Mouse (Mus musculus) midbrain, embryonic 12.5 days (tissue): Measurements from ENCODE around the gene Endod1. TPM values are rescaled to one million over a fixed set of nuclear protein-coding genes. Genes with fewer than 3 reads are reported as not detected.

Experiments
- ATAC-seq: fragments of 200-750 bp; cut with Nextera tagmentation; 2 replicates; pipeline ENCODE4 v1.8.0; 2017; ENCODE audit warnings: low read depth, moderate TSS enrichment, moderate library complexity; ENCODE audit not compliant: low FRiP score
- H3K27ac ChIP-seq: fragments of 300-500 bp; sonication (generic); replicated peaks from 2 replicates; pipeline ENCODE4 v1.5.1; 2016; ENCODE audit warnings: mild to moderate bottlenecking
- H3K27me3 ChIP-seq: fragments of 300-500 bp; sonication (generic); 2 replicates; pipeline ENCODE4 v1.6.1; 2016; ENCODE audit warnings: mild to moderate bottlenecking
- H3K36me3 ChIP-seq: fragments of 300-500 bp; sonication (generic); 2 replicates; pipeline ENCODE4 v1.6.1; 2016
- H3K4me1 ChIP-seq: fragments of 300-500 bp; sonication (generic); 2 replicates; pipeline ENCODE4 v1.6.1; 2016
- H3K4me2 ChIP-seq: fragments of 300-500 bp; sonication (generic); replicated peaks from 2 replicates; pipeline ENCODE4 v1.6.1; 2016; ENCODE audit warnings: mild to moderate bottlenecking, moderate library complexity
- H3K4me3 ChIP-seq: fragments of 300-500 bp; sonication (generic); 2 replicates; pipeline ENCODE4 v1.5.1; 2016; ENCODE audit warnings: mild to moderate bottlenecking
- H3K9ac ChIP-seq: fragments of 300-500 bp; sonication (generic); replicated peaks from 2 replicates; pipeline ENCODE4 v1.6.1; 2016; ENCODE audit warnings: mild to moderate bottlenecking, moderate library complexity
- H3K9me3 ChIP-seq: fragments of 300-500 bp; sonication (generic); 2 replicates; pipeline ENCODE4 v1.6.1; 2016; ENCODE audit warnings: mild to moderate bottlenecking
- WGBS: fragments of 180-500 bp; shearing (Covaris S2); methylation state at CpG from one replicate; pipeline ENCODE4 v1.1.7; 2016; 5-methylcytosine and 5-hydroxymethylcytosine counted together
- polyA plus RNA-seq: library from polyadenylated mRNA; unstranded; fragments of >200 nt; fragmentation: Nextera tagmentation; extraction: Ambion mirVana; gene quantifications from 2 replicates; pipeline ENCODE4 v1.2.1, GENCODE M21; 2016

The Endod1 gene
- polyA plus RNA-seq, 1 experiment from 2014 or later: 10.3 TPM

DNA sequence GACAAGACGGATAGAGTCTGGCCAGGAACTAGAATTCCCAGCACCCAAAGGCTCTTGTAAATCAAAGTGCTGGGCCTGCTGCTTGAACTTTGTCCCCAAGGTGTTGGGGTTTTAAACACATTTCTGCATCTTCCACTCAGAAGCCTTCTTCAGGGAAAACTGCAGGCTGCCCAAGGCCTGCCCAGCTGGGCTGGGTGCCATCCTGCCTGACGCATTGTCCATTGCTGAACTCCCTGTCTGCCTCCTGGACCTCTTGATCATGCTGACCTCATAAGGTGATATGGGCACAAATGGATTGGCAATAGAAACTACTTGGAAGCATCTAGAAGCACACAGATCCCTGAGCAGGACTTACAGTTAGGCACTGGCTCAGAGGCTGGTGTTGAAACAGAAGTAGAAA lies 3.2 kb downstream of the Endod1 start:
- Histone ChIP-seq H3K4me3 (no peak overlapping the region), H3K4me2 (no peak overlapping the region), H3K9me3 (no peaks in the 10 kb centered on the region), H3K9ac (no peak overlapping the region), H3K4me1 (peaks cover 16% of the 10 kb centered on the region), H3K27me3 (peaks cover 18% of the 10 kb centered on the region), H3K36me3 (no peaks in the 10 kb centered on the region), H3K27ac (no peak overlapping the region)
- WGBS: 89% methylated on average over 2 of the region's 2 CpGs
- ATAC-seq: no peak

DNA sequence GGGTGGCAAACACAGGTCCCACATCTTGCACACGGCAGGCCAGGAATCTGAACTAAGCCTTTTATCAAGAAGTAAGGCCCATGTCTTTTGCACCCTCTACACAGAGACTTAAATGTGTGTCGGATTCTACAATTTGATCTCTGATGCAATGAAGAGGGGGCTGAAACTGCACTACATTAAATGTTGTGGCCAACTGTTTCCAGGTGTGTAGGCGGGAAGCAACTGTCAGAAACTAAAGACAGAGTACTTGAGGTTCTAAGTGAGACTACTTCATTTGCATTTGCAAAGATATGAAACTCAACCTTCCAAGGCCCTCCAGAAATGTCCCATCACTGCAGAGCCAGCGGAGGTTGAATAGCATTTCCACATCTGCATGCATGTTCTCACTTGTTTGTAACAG lies 5.2 kb downstream of the Endod1 start:
- Histone ChIP-seq H3K9me3 (no peaks in the 10 kb centered on the region), H3K36me3 (no peaks in the 10 kb centered on the region), H3K27ac (no peak overlapping the region), H3K9ac (no peak overlapping the region), H3K4me2 (no peak overlapping the region), H3K4me3 (no peak overlapping the region), H3K27me3 (peaks cover 18% of the 10 kb centered on the region), H3K4me1 (peaks cover 9% of the 10 kb centered on the region; the same call in 1 of the 2 replicates)
- 90% methylated on average over 4 of the region's 4 CpGs for WGBS
- no peak for ATAC-seq

DNA sequence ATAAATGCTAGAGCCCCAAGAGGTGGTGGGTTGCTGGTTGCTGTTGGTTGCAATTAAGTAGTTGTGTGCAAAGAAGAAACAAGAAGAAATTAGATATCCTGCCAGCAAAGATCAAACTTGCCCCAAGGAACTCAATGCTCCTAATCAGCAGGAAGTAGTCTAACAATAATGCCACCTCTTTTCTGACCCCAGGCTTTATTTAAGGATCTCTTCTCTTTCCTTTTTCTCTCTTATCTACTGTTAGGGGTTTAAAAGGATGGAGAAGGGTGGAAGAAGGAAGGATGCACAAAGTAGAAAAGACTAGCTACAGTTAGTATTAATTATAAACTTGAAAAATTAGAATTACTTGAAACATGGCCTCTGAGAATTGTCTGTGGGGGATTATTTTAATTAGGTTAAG lies 8.9 kb downstream of the Endod1 start:
- Histone ChIP-seq H3K4me2 (no peak overlapping the region), H3K9me3 (peaks cover 5% of the 10 kb centered on the region; the same call in 1 of the 2 replicates), H3K4me3 (no peak overlapping the region), H3K27ac (no peak overlapping the region), H3K4me1 (no peaks in the 10 kb centered on the region), H3K36me3 (no peaks in the 10 kb centered on the region), H3K27me3 (no peaks in the 10 kb centered on the region), H3K9ac (no peak overlapping the region)
- ATAC-seq: no peak

DNA sequence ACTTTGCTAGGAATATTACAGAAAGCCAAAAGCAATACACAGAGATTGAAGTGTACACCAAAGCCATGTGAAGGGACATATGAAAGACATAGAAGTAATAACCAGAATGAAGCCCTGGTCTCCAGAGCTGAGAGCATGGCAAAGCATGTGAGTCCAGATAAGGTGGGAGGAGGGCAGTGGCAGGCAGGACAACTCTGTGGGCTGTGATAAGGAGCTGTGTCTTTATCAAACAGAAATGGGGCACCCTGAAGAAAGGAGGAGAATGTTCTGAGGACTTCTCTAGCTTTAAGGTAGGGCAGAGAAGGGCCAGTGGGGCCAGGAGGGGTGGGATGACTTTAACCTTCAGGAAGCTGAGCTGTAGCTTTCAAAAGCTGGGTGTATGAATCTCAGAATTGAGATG lies 12.0 kb downstream of the Endod1 start:
- peaks cover 5% of the 10 kb centered on the region; the same call in 1 of the 2 replicates for H3K9me3 ChIP-seq
- H3K27me3 ChIP-seq: no peaks in the 10 kb centered on the region
- no peak overlapping the region for H3K9ac ChIP-seq
- H3K36me3 ChIP-seq: no peaks in the 10 kb centered on the region
- H3K4me2 ChIP-seq: no peak overlapping the region
- H3K27ac ChIP-seq: no peak overlapping the region
- ATAC-seq: no peak
- H3K4me1 ChIP-seq: no peaks in the 10 kb centered on the region
- no peak overlapping the region for H3K4me3 ChIP-seq

DNA sequence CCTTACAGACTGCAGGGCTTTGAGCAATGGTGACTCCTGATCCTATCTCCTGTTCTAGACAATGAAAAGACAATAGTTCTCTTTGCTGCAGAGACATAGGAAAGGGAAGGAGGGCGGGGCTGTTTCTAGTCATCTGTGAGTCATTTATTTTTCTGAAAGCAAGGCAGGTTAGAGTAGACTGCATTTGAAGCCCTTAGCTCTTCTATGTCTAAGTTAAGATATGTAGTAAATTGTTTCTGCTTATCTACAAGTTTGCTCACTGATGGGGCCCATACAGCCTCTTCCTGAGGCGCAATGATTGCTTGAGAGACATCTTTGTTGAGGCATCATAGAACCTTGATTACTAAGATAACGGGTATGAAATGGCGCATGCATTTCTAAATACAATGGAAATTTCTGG lies 13.5 kb downstream of the Endod1 start:
- H3K4me2 ChIP-seq: no peak overlapping the region
- H3K4me1 ChIP-seq: no peaks in the 10 kb centered on the region
- WGBS: 91% methylated on average over 4 of the region's 4 CpGs
- H3K27me3 ChIP-seq: no peaks in the 10 kb centered on the region
- H3K9me3 ChIP-seq: peaks cover 5% of the 10 kb centered on the region; the same call in 1 of the 2 replicates
- H3K27ac ChIP-seq: no peak overlapping the region
- ATAC-seq: no peak
- no peak overlapping the region for H3K9ac ChIP-seq
- no peak overlapping the region for H3K4me3 ChIP-seq
- no peaks in the 10 kb centered on the region for H3K36me3 ChIP-seq

DNA sequence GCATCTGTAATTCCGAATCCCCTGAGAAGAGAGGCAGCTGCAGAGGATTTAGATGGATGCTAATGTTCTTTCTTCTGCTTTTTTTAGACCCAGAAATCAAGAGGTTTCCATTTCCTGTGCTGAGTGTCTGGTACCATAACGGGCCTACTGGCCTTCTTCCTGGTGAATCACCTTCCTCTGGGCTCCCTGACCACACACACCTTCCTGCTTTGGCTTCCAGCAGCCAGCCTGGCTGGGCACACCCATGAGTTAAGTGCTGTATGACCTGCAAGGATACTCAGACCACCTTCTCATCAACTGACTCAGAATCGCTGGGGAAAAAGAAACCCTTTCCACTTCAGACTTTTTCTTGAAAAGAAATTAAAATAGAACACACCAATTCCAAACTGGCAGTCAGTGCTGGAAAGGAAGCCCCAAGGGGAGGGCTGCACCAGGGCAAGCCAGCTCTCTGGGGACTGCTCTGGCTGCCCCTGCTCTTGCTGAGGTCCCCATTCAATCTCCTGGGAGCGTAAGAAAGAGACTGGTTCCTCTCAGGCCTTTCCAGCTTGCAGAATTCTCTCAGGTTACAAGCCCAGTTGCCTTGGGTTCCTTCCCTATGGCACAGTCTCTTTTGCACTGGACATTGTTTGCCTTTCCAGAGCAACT lies 15.7 kb downstream of the Endod1 start:
- Histone ChIP-seq H3K4me1 (no peaks in the 10 kb centered on the region), H3K4me3 (no peak overlapping the region), H3K9ac (no peak overlapping the region), H3K36me3 (no peaks in the 10 kb centered on the region), H3K27me3 (no peaks in the 10 kb centered on the region), H3K27ac (no peak overlapping the region), H3K9me3 (peaks cover 5% of the 10 kb centered on the region; the same call in 1 of the 2 replicates), H3K4me2 (no peak overlapping the region)
- no peak for ATAC-seq
- 70% methylated on average over 4 of the region's 4 CpGs for WGBS

DNA sequence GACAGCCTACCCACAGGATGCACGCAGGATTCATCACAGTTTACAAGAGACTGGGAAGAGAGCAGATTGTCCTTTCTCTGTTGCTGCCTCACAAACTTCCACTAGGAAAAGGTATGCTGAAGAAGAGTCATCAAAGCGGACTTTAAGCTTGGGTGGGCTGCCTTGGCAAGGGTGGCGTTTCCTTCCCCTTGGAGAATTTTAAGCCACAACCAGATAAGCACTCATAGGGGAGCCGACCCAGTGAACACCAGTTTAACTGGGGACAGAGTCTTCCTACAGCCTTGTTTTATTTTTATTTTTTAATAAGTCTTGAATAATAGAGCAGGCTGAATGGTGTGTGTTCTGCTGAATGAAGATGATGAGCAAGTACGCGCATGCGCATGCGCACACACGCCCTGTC lies 16.6 kb downstream of the Endod1 start:
- H3K27ac ChIP-seq: no peak overlapping the region
- ATAC-seq: no peak
- WGBS: 94% methylated on average over 9 of the region's 9 CpGs
- H3K9ac ChIP-seq: no peak overlapping the region
- H3K4me1 ChIP-seq: no peaks in the 10 kb centered on the region
- no peaks in the 10 kb centered on the region for H3K27me3 ChIP-seq
- H3K4me2 ChIP-seq: no peak overlapping the region
- H3K4me3 ChIP-seq: no peak overlapping the region
- peaks cover 5% of the 10 kb centered on the region; the same call in 1 of the 2 replicates for H3K9me3 ChIP-seq
- H3K36me3 ChIP-seq: no peaks in the 10 kb centered on the region

DNA sequence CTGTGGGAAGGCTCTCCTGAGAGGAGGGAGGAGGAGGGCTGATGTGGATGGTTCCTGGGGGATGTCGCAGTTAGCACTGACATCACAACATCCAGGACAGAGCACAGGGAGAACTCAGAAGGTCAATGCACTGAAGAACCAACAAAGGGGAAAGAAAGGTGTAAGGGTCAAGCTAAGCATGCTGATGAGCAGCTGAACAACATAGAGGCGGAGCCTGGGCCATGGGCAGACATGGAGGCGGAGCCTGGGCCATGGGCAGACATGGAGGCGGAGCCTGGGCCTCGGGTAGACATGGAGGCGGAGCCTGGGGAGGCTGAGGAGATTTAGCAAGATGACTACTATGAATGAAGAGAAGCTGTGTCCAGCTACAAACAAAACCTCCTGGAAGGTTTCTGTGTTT lies 17.8 kb downstream of the Endod1 start:
- no peak overlapping the region for H3K9ac ChIP-seq
- H3K4me2 ChIP-seq: no peak overlapping the region
- 78% methylated on average over 6 of the region's 6 CpGs for WGBS
- no peaks in the 10 kb centered on the region for H3K9me3 ChIP-seq
- H3K27ac ChIP-seq: no peak overlapping the region
- no peaks in the 10 kb centered on the region for H3K36me3 ChIP-seq
- ATAC-seq: peak; percentile 34; the same call in 1 of the 2 replicates
- H3K4me3 ChIP-seq: no peak overlapping the region
- H3K27me3 ChIP-seq: no peaks in the 10 kb centered on the region
- H3K4me1 ChIP-seq: no peaks in the 10 kb centered on the region

DNA sequence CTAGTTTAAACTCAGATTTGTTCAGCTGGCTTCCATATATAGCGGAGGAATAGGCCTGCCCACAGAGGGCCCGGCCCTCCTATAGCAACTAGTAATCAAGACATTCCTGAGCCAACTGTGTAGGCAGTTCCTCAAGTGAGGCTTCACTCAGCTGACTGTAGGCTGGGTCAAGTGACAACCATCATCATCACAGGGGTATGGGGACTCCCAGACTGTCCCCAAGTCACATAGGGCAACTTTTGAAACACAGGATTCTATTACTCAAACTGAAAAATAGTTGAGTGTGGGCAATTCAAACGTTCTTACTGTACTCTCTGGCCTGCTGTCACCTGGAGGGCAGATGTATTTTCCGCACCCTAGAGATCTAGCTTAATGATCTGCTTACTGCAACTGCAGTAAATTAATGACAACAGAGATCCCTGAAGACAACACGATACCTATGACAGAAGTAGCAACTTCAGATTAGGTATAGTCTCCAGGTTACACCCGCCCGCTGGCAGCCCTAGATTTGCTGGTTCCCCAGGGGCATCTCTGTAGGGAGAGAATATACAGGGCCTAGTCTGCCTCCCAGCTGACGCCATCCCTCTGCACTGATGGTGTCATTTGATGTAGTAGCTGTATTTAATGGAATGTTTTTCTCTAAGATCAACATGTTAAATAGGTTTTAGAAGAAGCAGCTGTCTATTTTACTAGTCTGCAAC lies 19.1 kb downstream of the Endod1 start:
- Histone ChIP-seq H3K4me1 (no peaks in the 10 kb centered on the region), H3K36me3 (no peaks in the 10 kb centered on the region), H3K27ac (no peak overlapping the region), H3K4me3 (no peak overlapping the region), H3K27me3 (no peaks in the 10 kb centered on the region), H3K9me3 (no peaks in the 10 kb centered on the region), H3K4me2 (no peak overlapping the region), H3K9ac (no peak overlapping the region)
- 85% methylated on average over 8 of the region's 8 CpGs for WGBS
- ATAC-seq: no peak

DNA sequence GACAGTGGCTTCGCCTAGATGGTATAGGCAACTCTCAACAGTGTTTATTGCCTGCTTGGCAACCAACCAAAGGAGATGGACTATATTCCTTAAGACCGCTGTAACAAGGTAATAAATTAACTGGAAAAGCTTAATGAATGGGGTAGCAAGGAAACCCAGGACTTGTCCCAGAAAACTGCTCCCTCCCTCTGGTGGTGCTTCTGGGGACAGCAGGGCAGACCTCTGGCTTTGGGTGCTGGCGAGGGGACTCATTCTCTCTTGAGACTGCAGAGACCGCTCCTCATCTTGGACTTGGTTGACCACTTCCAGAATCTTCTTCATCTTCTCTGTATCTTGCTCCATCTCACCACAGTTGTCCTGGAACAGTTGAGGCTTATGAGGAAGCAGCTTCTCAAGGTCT lies 24.3 kb downstream of the Endod1 start:
- no peak for ATAC-seq
- Histone ChIP-seq H3K4me2 (no peak overlapping the region), H3K9me3 (no peaks in the 10 kb centered on the region), H3K4me1 (peaks cover 4% of the 10 kb centered on the region), H3K27me3 (no peaks in the 10 kb centered on the region), H3K4me3 (no peak overlapping the region), H3K27ac (no peak overlapping the region), H3K36me3 (no peaks in the 10 kb centered on the region), H3K9ac (no peak overlapping the region)
- 91% methylated on average over 4 of the region's 4 CpGs for WGBS

DNA sequence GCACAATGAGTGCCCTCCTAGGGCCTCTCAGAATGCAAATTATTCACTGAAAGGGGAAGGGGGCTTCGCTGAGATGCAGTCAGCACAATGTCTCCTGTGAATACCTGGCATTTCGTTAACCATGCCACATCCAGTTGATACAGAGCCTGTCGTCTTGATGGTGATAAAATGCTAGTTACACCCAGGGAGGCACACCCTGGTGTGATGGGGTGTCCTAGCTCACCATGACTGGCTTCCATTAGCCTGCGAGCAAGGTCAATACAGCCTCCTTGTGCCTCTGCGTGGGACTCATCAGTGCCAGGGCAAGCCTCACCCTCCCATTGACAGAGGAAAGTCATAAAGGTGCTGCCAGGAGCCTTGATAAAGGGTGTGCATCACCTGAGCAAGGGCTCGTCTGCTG lies 26.5 kb downstream of the Endod1 start:
- WGBS: 65% methylated on average over 6 of the region's 6 CpGs
- ATAC-seq: no peak
- no peak overlapping the region for H3K27ac ChIP-seq

DNA sequence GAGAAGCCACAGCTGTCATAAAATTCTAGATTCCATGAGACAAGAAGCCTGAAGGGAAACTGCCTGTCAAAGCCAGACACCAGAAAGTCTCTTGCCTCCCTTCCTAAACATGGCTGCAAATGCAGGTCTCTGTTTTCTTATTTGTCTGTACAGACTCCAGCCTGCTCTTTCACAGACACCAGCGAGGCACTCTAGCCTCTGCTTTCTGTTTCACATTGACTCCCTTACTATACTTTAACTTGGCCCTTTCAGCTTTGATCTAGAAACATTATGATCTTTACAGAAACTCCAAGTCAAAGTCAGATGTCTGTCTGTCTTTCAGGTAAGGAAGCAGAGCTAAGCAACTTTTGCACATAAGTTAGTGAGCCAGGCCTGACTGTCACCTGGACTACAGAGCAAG lies 29.0 kb downstream of the Endod1 start:
- no peaks in the 10 kb centered on the region for H3K9me3 ChIP-seq
- H3K4me2 ChIP-seq: no peak overlapping the region
- WGBS: 71% methylated on average over 1 of the region's 1 CpGs
- H3K27ac ChIP-seq: no peak overlapping the region
- H3K36me3 ChIP-seq: no peaks in the 10 kb centered on the region
- no peak overlapping the region for H3K9ac ChIP-seq
- no peaks in the 10 kb centered on the region for H3K27me3 ChIP-seq
- H3K4me1 ChIP-seq: peaks cover 4% of the 10 kb centered on the region
- no peak for ATAC-seq
- H3K4me3 ChIP-seq: no peak overlapping the region

More for the DNA sequence above, 26.5 kb downstream of the Endod1 start:
- Histone ChIP-seq H3K4me3 (no peak overlapping the region), H3K27me3 (no peaks in the 10 kb centered on the region), H3K4me2 (no peak overlapping the region), H3K4me1 (peaks cover 4% of the 10 kb centered on the region), H3K9me3 (no peaks in the 10 kb centered on the region), H3K36me3 (no peaks in the 10 kb centered on the region), H3K9ac (no peak overlapping the region)
